Mouse (Mus musculus) brain, adult 10 weeks (tissue): ENCODE measurements around the gene Sim1. TPM values are rescaled to one million over a fixed set of nuclear protein-coding genes. Genes with fewer than 3 reads are reported as not detected.

Source experiments
- polyA plus RNA-seq: library from polyadenylated mRNA; stranded (reverse); fragments of 350-450 nt; fragmentation: Illumina TruSeq; extraction: RNeasy Lipid Tissue Mini Kit (QIAGEN cat#74804); gene quantifications from one replicate; pipeline ENCODE4 v1.2.3, GENCODE M21; 2015; ENCODE audit warnings: low read depth, low replicate concordance

Sim1 gene
- polyA plus RNA-seq = 0.06 TPM

DNA sequence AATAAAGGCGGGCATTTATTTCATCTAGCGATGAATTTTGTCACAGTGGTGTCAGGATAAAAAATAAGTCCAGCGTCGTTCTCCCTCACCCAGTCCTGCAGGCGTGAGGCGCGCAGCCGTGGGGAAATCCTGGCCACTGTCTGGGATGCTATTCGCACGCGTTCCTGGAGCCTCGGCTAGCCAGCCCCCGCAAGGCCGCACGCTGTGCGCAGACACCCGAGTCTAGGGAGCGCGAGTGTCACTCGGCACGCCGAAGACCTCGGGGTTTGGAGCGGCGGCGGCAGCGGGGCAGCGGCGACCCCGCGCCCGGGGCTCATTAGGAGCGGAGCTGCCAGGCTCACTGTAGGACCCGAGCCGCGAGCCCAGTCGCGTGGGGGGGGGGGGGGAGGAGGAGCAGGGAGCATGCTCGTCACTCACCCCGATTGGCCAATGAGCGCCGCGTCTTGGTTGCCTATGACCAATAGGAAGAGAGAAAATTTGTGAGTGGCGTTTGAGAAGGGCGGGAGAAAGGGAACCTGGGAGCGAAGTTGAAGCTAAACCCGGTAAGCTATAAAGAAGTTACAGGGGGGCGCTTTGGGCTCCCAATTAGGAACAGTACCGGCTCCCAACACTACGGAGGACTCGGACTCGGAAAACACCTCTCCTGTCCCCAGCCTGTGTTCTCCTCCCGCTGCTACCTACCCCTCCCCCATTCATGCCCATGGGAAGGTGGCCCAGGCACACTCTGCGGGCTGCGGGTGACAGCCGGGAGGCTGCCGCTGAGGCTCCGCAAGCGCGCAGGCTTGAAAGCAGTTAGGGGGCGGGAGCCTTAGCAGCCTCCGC lies at the start of gene Sim1:
Gene Sim1 (plus strand): TSS at position 585 of the 822 bp plus-strand sequence.

